In the genomic region with DNA sequence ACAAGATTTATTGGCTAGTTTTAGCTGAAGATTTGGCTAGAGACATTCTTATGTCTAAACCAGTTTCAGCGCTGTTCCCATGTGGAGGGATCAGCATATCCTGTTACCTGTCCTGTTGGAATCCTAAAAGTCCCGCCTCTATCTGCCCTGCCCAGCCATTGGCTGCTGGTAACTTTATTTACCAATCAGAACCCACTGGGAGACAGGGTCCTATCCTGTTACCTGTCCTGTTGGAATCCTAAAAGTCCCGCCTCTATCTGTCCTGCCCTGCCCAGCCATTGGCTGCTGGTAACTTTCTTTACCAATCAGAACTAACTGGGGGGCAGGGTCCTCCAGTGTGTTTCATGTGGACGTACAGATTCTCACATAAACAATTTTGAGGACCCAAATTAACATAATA, we compare ENCODE assay signal across 28 mouse cellular contexts.
DNase-seq lines count a peak whose midpoint lies in the region; ATAC-seq and TF ChIP-seq lines count a peak whose summit lies in the region.
"Had no signal": no experiment of that assay in that cellular context is flagged by ENCODE, and none has a peak within 500 bp of the region (broad histone marks: within the 10 kb centered on the region; RNA-seq: fewer than 3 reads in every experiment).

No protein-coding gene starts in this region.

- no peaks in the 10 kb centered on the region for H3K4me1 ChIP-seq in forebrain, embryonic 13.5 days
- H3K4me1 ChIP-seq in forebrain, embryonic 10.5 days: 0 out of 2 replicates have a peak, but pooled peaks cover 3% of the 10 kb centered on the region
- no peaks in the 10 kb centered on the region for H3K4me1 ChIP-seq in lung, embryonic 14.5 days (ENCODE audit: insufficient read depth)
- H3K4me1 ChIP-seq in embryonic facial prominence, embryonic 14.5 days (ENCODE audit: control insufficient read depth, insufficient read depth, low read length): no peaks in the 10 kb centered on the region
- H3K4me1 ChIP-seq: heart, embryonic 10.5 days; hindbrain, embryonic 15.5 days; limb, embryonic 12.5 days; neural tube, embryonic 13.5 days had no signal

- 0 out of 2 replicates have a peak, but pooled peaks have one; percentile 33 for ATAC-seq in forebrain, embryonic 13.5 days
- ATAC-seq in lung, embryonic 14.5 days (ENCODE audit: insufficient read depth): peak; percentile 52; the same call in 1 of the 2 replicates
- peak; percentile 15; the same call in 1 of the 2 replicates for ATAC-seq in embryonic facial prominence, embryonic 14.5 days (ENCODE audit: low read depth)
- ATAC-seq: forebrain, embryonic 14.5 days; midbrain, embryonic 16.5 days; Patski had no signal

- H3K36me3 ChIP-seq in forebrain, embryonic 13.5 days (ENCODE audit: poor library complexity, severe bottlenecking): no peaks in the 10 kb centered on the region
- H3K36me3 ChIP-seq in forebrain, embryonic 10.5 days (replicated peaks): no peaks in the 10 kb centered on the region
- no peaks in the 10 kb centered on the region for H3K36me3 ChIP-seq in lung, embryonic 14.5 days (ENCODE audit: insufficient read depth)
- no peaks in the 10 kb centered on the region for H3K36me3 ChIP-seq in embryonic facial prominence, embryonic 14.5 days (ENCODE audit: control insufficient read depth, insufficient read depth, low read length)
- H3K36me3 ChIP-seq: G1E; heart, embryonic 10.5 days; hindbrain, embryonic 15.5 days; limb, embryonic 12.5 days; neural tube, embryonic 13.5 days had no signal

- DNase-seq in forebrain, embryonic 10.5 days (ENCODE audit: extremely low spot score, low spot score): no peak
- no peak for DNase-seq in lung, embryonic 14.5 days
- DNase-seq in lung, postnatal 10 days: no peak
- DNase-seq in ES-CJ7 (ENCODE audit: low read depth, low spot score): peak; percentile 79
- DNase-seq in embryonic facial prominence, embryonic 14.5 days (ENCODE audit: low spot score): no peak
- no peak for DNase-seq in cerebellum, postnatal 14 days
- DNase-seq in spleen, postnatal 4 days (ENCODE audit: low spot score in 2 of 2): no peak
- DNase-seq: adrenal gland, postnatal 25 days; cerebellum, adult 8-10 months; gastrocnemius, adult 2 months; heart, postnatal 4 days; kidney, postnatal 25 days; lung, adult 18-20 months; right cerebral cortex, postnatal 4 days; thymus, postnatal 25 days had no signal

- no peak overlapping the region for H3K27ac ChIP-seq in forebrain, embryonic 13.5 days
- no peak overlapping the region for H3K27ac ChIP-seq in forebrain, embryonic 10.5 days
- no peak overlapping the region for H3K27ac ChIP-seq in lung, embryonic 14.5 days (ENCODE audit: low read depth)
- H3K27ac ChIP-seq in embryonic facial prominence, embryonic 14.5 days (replicated peaks; ENCODE audit: low read depth, low read length): no peak overlapping the region
- H3K27ac ChIP-seq: gastrocnemius, adult 2 months; heart, embryonic 10.5 days; hindbrain, embryonic 15.5 days; layer of hippocampus, adult 2 months; limb, embryonic 12.5 days; neural tube, embryonic 13.5 days had no signal

- no peak overlapping the region for H3K9ac ChIP-seq in forebrain, embryonic 13.5 days
- no peak overlapping the region for H3K9ac ChIP-seq in lung, embryonic 14.5 days
- no peak overlapping the region for H3K9ac ChIP-seq in embryonic facial prominence, embryonic 14.5 days (ENCODE audit: low read depth, low read length)
- H3K9ac ChIP-seq: hindbrain, embryonic 15.5 days; limb, embryonic 12.5 days; neural tube, embryonic 13.5 days had no signal

- H3K27me3 ChIP-seq in forebrain, embryonic 13.5 days: no peaks in the 10 kb centered on the region
- H3K27me3 ChIP-seq in forebrain, embryonic 10.5 days (ENCODE audit: poor library complexity, severe bottlenecking): no peaks in the 10 kb centered on the region
- no peaks in the 10 kb centered on the region for H3K27me3 ChIP-seq in lung, embryonic 14.5 days (ENCODE audit: insufficient read depth, low read length)
- H3K27me3 ChIP-seq in embryonic facial prominence, embryonic 14.5 days (replicated peaks; ENCODE audit: control insufficient read depth, insufficient read depth, low read length): no peaks in the 10 kb centered on the region
- H3K27me3 ChIP-seq: hindbrain, embryonic 15.5 days; limb, embryonic 12.5 days; neural tube, embryonic 13.5 days; Patski had no signal

- H3K4me3 ChIP-seq in forebrain, embryonic 13.5 days: no peak overlapping the region
- no peak overlapping the region for H3K4me3 ChIP-seq in forebrain, embryonic 10.5 days
- no peak overlapping the region for H3K4me3 ChIP-seq in lung, embryonic 14.5 days (ENCODE audit: low read depth, low read length)
- no peak overlapping the region for H3K4me3 ChIP-seq in embryonic facial prominence, embryonic 14.5 days (ENCODE audit: low read depth, low read length)
- H3K4me3 ChIP-seq: erythroblast, embryonic 14.5 days; gastrocnemius, adult 2 months; heart, embryonic 10.5 days; hindbrain, embryonic 15.5 days; layer of hippocampus, adult 2 months; limb, embryonic 12.5 days; myocyte; neural tube, embryonic 13.5 days had no signal

- no peaks in the 10 kb centered on the region for H3K9me3 ChIP-seq in forebrain, embryonic 13.5 days (replicated peaks)
- H3K9me3 ChIP-seq in forebrain, embryonic 10.5 days: no peaks in the 10 kb centered on the region
- H3K9me3 ChIP-seq in lung, embryonic 14.5 days (ENCODE audit: low read depth, low read length): no peaks in the 10 kb centered on the region
- no peaks in the 10 kb centered on the region for H3K9me3 ChIP-seq in embryonic facial prominence, embryonic 14.5 days (ENCODE audit: control insufficient read depth, low read length)
- H3K9me3 ChIP-seq: heart, embryonic 10.5 days; hindbrain, embryonic 15.5 days; limb, embryonic 12.5 days; neural tube, embryonic 13.5 days had no signal

- WGBS in forebrain, embryonic 13.5 days: 43% methylated on average over 4 of the region's 4 CpGs
- WGBS in forebrain, embryonic 10.5 days: 38% methylated on average over 4 of the region's 4 CpGs
- WGBS in lung, embryonic 14.5 days: 26% methylated on average over 4 of the region's 4 CpGs
- 22% methylated on average over 4 of the region's 4 CpGs for WGBS in embryonic facial prominence, embryonic 14.5 days

- no peak for TF ChIP-seq CTCF in lung, embryonic 14.5 days (IDR thresholded peaks at IDR 0.05; ENCODE audit: low read depth)

- H3K4me2 ChIP-seq in forebrain, embryonic 13.5 days: no peak overlapping the region
- no peak overlapping the region for H3K4me2 ChIP-seq in lung, embryonic 14.5 days
- no peak overlapping the region for H3K4me2 ChIP-seq in embryonic facial prominence, embryonic 14.5 days (ENCODE audit: low read depth, low read length)
- H3K4me2 ChIP-seq: hindbrain, embryonic 15.5 days; limb, embryonic 12.5 days; liver, embryonic 11.5 days; neural tube, embryonic 13.5 days had no signal
